Mouse (Mus musculus): ENCODE data around the gene C1qc. TPM values are rescaled to one million over a fixed set of nuclear protein-coding genes. Genes with fewer than 3 reads are reported as not detected.
A peak's percentile ranks its signal among the peaks of the same experiment; 100 is the strongest.

The C1qc gene
- polyA plus RNA-seq, 1 experiment = 108 TPM

- Histone ChIP-seq H3K4me3 (ENCODE audit: low read depth, low read length) (peak overlapping the region; percentile 22), H3K4me1 (ENCODE audit: control insufficient read depth, insufficient read depth, insufficient read length, low read length) (no peaks in the 10 kb centered on the region), H3K36me3 (ENCODE audit: control insufficient read depth, insufficient read depth, low read length) (no peaks in the 10 kb centered on the region), H3K27me3 (ENCODE audit: control insufficient read depth, insufficient read depth, low read length) (no peaks in the 10 kb centered on the region), H3K27ac (ENCODE audit: insufficient read depth, low read depth, low read length) (no peak overlapping the region)
- WGBS = 21% methylated on average over 10 of the region's 10 CpGs
- TF ChIP-seq POLR2A (IDR thresholded peaks at IDR 0.05; ENCODE audit: low read depth, low read length) (no peak), CTCF (IDR thresholded peaks at IDR 0.05; ENCODE audit: extremely low read depth, insufficient read length, insufficient replicate concordance, low read depth, low read length) (no peak)
Measured at GRCm38 (mm10) chr4:136896461-136896860, 3.6 kb upstream of the C1qc start.

DNA sequence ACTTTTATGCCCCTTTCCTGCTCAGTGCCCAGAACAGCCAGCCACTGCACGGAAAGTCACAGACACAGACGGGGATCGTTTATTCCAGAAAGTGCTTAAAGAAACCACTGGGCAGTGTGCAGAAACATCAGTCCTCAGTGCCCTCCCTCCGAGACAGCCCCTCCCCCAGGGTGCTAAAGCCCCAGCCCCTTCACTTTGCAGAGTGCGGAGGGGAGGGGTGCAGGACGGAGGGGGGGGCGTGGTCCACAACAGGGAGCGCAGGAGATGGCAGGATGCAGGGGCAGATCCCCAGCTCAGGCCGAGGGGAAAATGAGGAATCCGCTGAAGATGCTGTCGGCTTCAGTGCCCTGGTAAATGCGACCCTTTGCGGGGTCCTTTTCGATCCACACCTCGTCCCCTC, 3.0 kb upstream of the C1qc start:
- H3K4me3 ChIP-seq (ENCODE audit: low read depth, low read length) = peak overlapping the region; percentile 22
- 9% methylated on average over 14 of the region's 15 CpGs for WGBS
- TF ChIP-seq POLR2A (IDR thresholded peaks at IDR 0.05; ENCODE audit: low read depth, low read length) (no peak; the same call in 1 of the 2 replicates), CTCF (IDR thresholded peaks at IDR 0.05; ENCODE audit: extremely low read depth, insufficient read length, insufficient replicate concordance, low read depth, low read length) (no peak)

GRCm38 (mm10) chr4:136894821-136895220, 2.0 kb upstream of the C1qc start:
- Histone ChIP-seq H3K36me3 (ENCODE audit: control insufficient read depth, insufficient read depth, low read length) (no peaks in the 10 kb centered on the region), H3K27ac (ENCODE audit: insufficient read depth, low read depth, low read length) (no peak overlapping the region), H3K4me1 (ENCODE audit: control insufficient read depth, insufficient read depth, insufficient read length, low read length) (no peaks in the 10 kb centered on the region), H3K27me3 (ENCODE audit: control insufficient read depth, insufficient read depth, low read length) (no peaks in the 10 kb centered on the region), H3K4me3 (ENCODE audit: low read depth, low read length) (no peak overlapping the region)
- whole genome bisulfite sequencing = 65% methylated on average over 4 of the region's 4 CpGs
- TF ChIP-seq CTCF (IDR thresholded peaks at IDR 0.05; ENCODE audit: extremely low read depth, insufficient read length, insufficient replicate concordance, low read depth, low read length) (no peak), POLR2A (IDR thresholded peaks at IDR 0.05; ENCODE audit: low read depth, low read length) (no peak)

More for the DNA sequence above, 3.0 kb upstream of the C1qc start:
- no peaks in the 10 kb centered on the region for H3K4me1 ChIP-seq (ENCODE audit: control insufficient read depth, insufficient read depth, insufficient read length, low read length)
- no peak overlapping the region for H3K27ac ChIP-seq (ENCODE audit: insufficient read depth, low read depth, low read length)
- no peaks in the 10 kb centered on the region for H3K27me3 ChIP-seq (ENCODE audit: control insufficient read depth, insufficient read depth, low read length)
- H3K36me3 ChIP-seq (ENCODE audit: control insufficient read depth, insufficient read depth, low read length) = no peaks in the 10 kb centered on the region

DNA sequence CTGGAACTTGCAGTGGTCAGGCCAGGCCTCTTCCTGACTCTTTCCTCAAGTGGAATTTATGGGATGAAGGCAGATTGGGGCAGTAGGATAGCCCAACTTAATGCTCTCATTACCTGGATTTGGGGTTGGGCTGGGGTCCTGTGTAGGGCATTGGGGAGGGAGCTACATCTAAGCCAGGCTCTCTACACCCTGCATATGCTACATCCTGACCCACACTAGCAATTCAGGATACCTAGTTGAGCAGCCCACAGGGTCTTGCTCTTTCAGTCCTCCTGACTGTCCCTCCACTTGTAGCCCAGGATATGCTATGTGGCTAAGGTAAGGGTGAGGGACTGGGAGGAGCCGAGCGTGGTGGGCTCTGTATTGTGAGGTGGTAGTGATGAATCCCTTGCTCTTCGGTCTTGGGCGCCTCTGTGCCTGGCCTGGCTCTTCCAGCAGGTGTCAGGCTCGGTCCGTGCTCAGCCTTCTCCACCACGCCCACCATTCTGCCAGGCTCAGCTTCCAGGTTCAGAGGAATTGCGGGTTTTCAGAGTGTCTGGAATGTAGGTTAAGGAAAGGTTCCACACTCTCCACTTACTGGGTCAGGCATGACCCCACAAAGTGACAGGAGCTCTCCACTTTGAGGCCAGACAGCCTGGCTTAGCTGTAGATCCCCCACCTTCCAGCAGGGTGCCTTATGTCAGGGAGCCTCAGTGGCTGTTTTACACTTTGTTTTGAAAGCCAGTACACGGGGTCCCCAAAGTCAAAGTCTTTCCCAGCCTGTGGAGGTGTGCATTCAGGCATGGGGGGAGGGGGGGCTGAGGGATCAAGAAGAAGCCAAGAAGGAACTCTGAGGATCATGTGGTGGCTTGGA, 1.1 kb upstream of the C1qc start:
- 6% methylated on average over 9 of the region's 9 CpGs for WGBS
- TF ChIP-seq CTCF (IDR thresholded peaks at IDR 0.05; ENCODE audit: extremely low read depth, insufficient read length, insufficient replicate concordance, low read depth, low read length) = peak; percentile 53; the same call in 1 of the 2 replicates
- TF ChIP-seq POLR2A (IDR thresholded peaks at IDR 0.05; ENCODE audit: low read depth, low read length) = no peak
- Histone ChIP-seq H3K4me3 (ENCODE audit: low read depth, low read length) (no peak overlapping the region), H3K4me1 (ENCODE audit: control insufficient read depth, insufficient read depth, insufficient read length, low read length) (no peaks in the 10 kb centered on the region), H3K27me3 (ENCODE audit: control insufficient read depth, insufficient read depth, low read length) (no peaks in the 10 kb centered on the region), H3K36me3 (ENCODE audit: control insufficient read depth, insufficient read depth, low read length) (no peaks in the 10 kb centered on the region), H3K27ac (ENCODE audit: insufficient read depth, low read depth, low read length) (no peak overlapping the region)

GRCm38 (mm10) chr4:136892371-136892770, 494 bp downstream of the C1qc start:
- Histone ChIP-seq H3K4me3 (ENCODE audit: low read depth, low read length) (peak overlapping the region; percentile 39), H3K27me3 (ENCODE audit: control insufficient read depth, insufficient read depth, low read length) (no peaks in the 10 kb centered on the region), H3K27ac (ENCODE audit: insufficient read depth, low read depth, low read length) (peak overlapping the region; percentile 51; the same call in 1 of the 2 replicates), H3K4me1 (ENCODE audit: control insufficient read depth, insufficient read depth, insufficient read length, low read length) (no peaks in the 10 kb centered on the region), H3K36me3 (ENCODE audit: control insufficient read depth, insufficient read depth, low read length) (no peaks in the 10 kb centered on the region)
- TF ChIP-seq POLR2A (IDR thresholded peaks at IDR 0.05; ENCODE audit: low read depth, low read length) (no peak), CTCF (IDR thresholded peaks at IDR 0.05; ENCODE audit: extremely low read depth, insufficient read length, insufficient replicate concordance, low read depth, low read length) (no peak)
- WGBS = 30% methylated on average over 7 of the region's 7 CpGs

DNA sequence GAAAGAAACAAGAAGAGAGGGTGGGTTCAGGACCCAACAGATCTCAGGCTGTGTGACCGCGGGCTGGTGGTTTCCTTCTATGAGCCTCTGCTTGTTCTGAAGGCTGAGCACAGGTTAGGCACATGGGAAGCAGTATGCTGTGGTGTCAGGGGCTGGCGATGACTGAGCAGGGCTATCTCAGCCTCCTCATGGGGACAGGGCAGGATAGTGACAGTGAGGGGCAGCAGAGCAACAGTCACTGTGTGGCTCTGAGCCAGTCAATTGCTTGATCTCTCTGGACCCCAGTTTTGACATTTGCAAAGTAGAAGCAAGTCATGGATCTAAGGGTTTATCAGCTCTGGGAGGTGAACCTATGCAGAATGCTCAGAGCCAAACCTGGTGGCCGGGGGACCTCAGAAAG, 1.8 kb downstream of the C1qc start:
- Histone ChIP-seq H3K27ac (ENCODE audit: insufficient read depth, low read depth, low read length) (peak overlapping the region; percentile 47), H3K4me3 (ENCODE audit: low read depth, low read length) (peak overlapping the region; percentile 39), H3K36me3 (ENCODE audit: control insufficient read depth, insufficient read depth, low read length) (no peaks in the 10 kb centered on the region), H3K4me1 (ENCODE audit: control insufficient read depth, insufficient read depth, insufficient read length, low read length) (no peaks in the 10 kb centered on the region), H3K27me3 (ENCODE audit: control insufficient read depth, insufficient read depth, low read length) (no peaks in the 10 kb centered on the region)
- 79% methylated on average over 4 of the region's 4 CpGs for WGBS
- TF ChIP-seq POLR2A (IDR thresholded peaks at IDR 0.05; ENCODE audit: low read depth, low read length) (no peak), CTCF (IDR thresholded peaks at IDR 0.05; ENCODE audit: extremely low read depth, insufficient read length, insufficient replicate concordance, low read depth, low read length) (no peak)

DNA sequence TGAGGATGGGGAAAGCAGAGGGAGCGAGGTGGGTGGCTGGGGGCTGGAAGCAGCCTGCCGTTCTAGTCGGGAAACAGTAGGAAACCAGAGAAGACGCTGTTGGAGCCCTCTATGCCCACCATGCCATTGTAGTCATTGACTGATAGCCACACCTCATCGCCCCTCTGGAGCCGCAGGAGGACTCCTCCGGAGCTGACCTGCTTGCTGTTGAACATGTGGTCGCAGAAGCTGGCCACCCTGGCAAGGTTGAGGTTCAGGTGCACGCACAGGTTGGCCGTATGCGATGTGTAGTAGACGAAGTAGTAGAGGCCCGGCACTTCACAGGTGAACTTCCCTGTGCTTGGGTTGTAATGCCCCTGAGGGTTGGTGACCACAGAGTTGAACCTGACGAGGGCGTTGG, 2.9 kb downstream of the C1qc start:
- peak overlapping the region; percentile 23 for H3K4me3 ChIP-seq (ENCODE audit: low read depth, low read length)

More for the DNA sequence above, 2.9 kb downstream of the C1qc start:
- Histone ChIP-seq H3K27ac (ENCODE audit: insufficient read depth, low read depth, low read length) (0 out of 2 replicates have a peak overlapping the region, but pooled peaks have one; percentile 9), H3K4me1 (ENCODE audit: control insufficient read depth, insufficient read depth, insufficient read length, low read length) (no peaks in the 10 kb centered on the region), H3K36me3 (ENCODE audit: control insufficient read depth, insufficient read depth, low read length) (no peaks in the 10 kb centered on the region), H3K27me3 (ENCODE audit: control insufficient read depth, insufficient read depth, low read length) (no peaks in the 10 kb centered on the region)
- TF ChIP-seq CTCF (IDR thresholded peaks at IDR 0.05; ENCODE audit: extremely low read depth, insufficient read length, insufficient replicate concordance, low read depth, low read length) (no peak), POLR2A (IDR thresholded peaks at IDR 0.05; ENCODE audit: low read depth, low read length) (no peak)
- WGBS = 69% methylated on average over 15 of the region's 15 CpGs

All from small intestine, adult 2 months (tissue).